Mouse (Mus musculus) megakaryocyte, embryonic 14.5 days (primary cell): Measurements from ENCODE around the gene Armc10.

Source experiments
- FLI1 ChIP-seq: IDR thresholded peaks from 2 replicates; pipeline ENCODE4 v1.6.1; 2012; ENCODE audit warnings: low read length, inconsistent platforms, mixed read lengths
- GATA1 ChIP-seq: IDR thresholded peaks from 3 replicates; pipeline ENCODE4 v1.6.1; 2012; ENCODE audit warnings: mixed read lengths, low read length, inconsistent platforms, borderline replicate concordance

GRCm38 (mm10) chr5:21677939-21678338 is 32.3 kb downstream of the Armc10 start:
- TF ChIP-seq GATA1 (no peak), FLI1 (no peak)
